Mouse (Mus musculus) kidney, adult 2 months (tissue): Measurements from ENCODE around the gene Vars. TPM values are rescaled to one million over a fixed set of nuclear protein-coding genes. Genes with fewer than 3 reads are reported as not detected.

Experiments used
- DNase-seq: peaks from one replicate; pipeline ENCODE4 v3.0.0; 2021
- H3K27ac ChIP-seq: fragments of 200-500 bp; 2 replicates; pipeline ENCODE4 v1.5.1; 2012; ENCODE audit warnings: low read depth, low read length, control low read depth, inconsistent platforms; ENCODE audit not compliant: insufficient read depth
- H3K27me3 ChIP-seq: fragments of 200-500 bp; replicated peaks from 2 replicates; pipeline ENCODE4 v1.6.1; 2012; ENCODE audit warnings: mild to moderate bottlenecking, moderate library complexity, low read length, inconsistent platforms; ENCODE audit not compliant: control insufficient read depth, insufficient read depth
- H3K36me3 ChIP-seq: fragments of 200-500 bp; 2 replicates; pipeline ENCODE4 v1.6.1; 2012; ENCODE audit warnings: mild to moderate bottlenecking, moderate library complexity, low read length, inconsistent platforms; ENCODE audit not compliant: control insufficient read depth, insufficient read depth
- H3K4me1 ChIP-seq: fragments of 200-500 bp; 2 replicates; pipeline ENCODE4 v1.6.1; 2011; ENCODE audit warnings: low read length; ENCODE audit not compliant: control insufficient read depth, insufficient read depth
- H3K4me3 ChIP-seq: fragments of 200-500 bp; 2 replicates; pipeline ENCODE4 v1.5.1; 2011; ENCODE audit warnings: mild to moderate bottlenecking, low read depth, low read length, control low read depth; ENCODE audit not compliant: insufficient read depth
- CTCF ChIP-seq: fragments of 200-500 bp; conservative IDR thresholded peaks from 2 replicates; pipeline ENCODE4 v1.5.1; 2011; ENCODE audit warnings: low read depth, mild to moderate bottlenecking, control low read depth, low read length, moderate library complexity, mixed read lengths; ENCODE audit not compliant: insufficient read depth, insufficient read length
- POLR2A ChIP-seq: fragments of 200-500 bp; IDR thresholded peaks from one replicate; pipeline ENCODE4 v1.6.1; 2011; ENCODE audit warnings: low read depth, low read length, control low read depth
- WGBS: fragments of 180-500 bp; shearing (Covaris S2); methylation state at CpG from one replicate; pipeline ENCODE4 v1.1.7; 2018; 5-methylcytosine and 5-hydroxymethylcytosine counted together
- polyA plus RNA-seq: library from polyadenylated mRNA; depleted of rRNA; stranded (reverse); fragments of >200 nt; gene quantifications from 2 replicates; pipeline ENCODE4 v1.2.3, GENCODE M21; 2012

The Vars gene
- polyA plus RNA-seq, 1 experiment = 52.5 TPM

DNA sequence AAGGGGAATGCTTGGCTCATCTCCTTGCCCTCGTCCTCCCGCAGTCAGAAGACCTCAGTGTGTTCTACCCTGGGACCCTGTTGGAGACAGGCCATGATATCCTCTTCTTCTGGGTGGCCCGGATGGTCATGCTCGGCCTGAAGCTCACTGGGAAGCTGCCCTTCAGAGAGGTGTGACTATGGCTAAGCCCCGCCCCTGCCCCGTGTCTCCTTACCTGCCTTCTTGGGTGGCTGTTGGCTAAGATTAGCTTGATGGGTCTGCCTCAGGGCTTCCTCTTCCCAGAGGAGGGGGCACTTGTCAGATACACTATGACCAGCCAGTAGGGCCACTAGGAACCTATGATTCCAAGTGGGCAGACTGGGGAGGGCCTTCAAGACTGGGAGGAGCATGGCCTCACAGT, 12.4 kb downstream of the Vars start:
- WGBS = 77% methylated on average over 6 of the region's 6 CpGs
- H3K27me3 ChIP-seq = no peaks in the 10 kb centered on the region
- no peaks in the 10 kb centered on the region; the same call in 1 of the 2 replicates for H3K36me3 ChIP-seq
- H3K4me3 ChIP-seq = no peak overlapping the region
- no peaks in the 10 kb centered on the region for H3K4me1 ChIP-seq
- no peak for TF ChIP-seq CTCF
- TF ChIP-seq POLR2A = no peak
- DNase-seq = no peak
- no peak overlapping the region for H3K27ac ChIP-seq

DNA sequence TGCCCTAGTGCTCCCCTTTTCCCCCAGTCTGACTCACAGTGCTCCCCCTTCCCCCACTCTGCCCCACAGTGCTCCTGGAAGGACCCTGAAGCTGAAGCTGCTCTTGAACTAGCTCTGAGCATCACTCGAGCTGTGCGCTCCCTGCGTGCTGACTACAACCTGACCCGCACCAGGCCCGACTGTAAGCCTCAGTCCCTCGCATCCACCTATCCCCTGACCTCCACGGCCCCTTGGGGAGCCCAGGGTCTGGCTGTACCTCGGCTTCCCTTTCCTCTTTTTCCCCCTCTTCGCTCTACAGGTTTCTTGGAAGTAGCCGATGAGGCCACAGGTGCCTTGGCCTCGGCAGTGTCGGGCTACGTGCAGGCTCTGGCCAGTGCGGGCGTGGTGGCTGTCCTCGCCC, 14.5 kb downstream of the Vars start:
- DNase-seq = no peak
- H3K36me3 ChIP-seq = no peaks in the 10 kb centered on the region; the same call in 1 of the 2 replicates
- H3K4me3 ChIP-seq = no peak overlapping the region
- 92% methylated on average over 16 of the region's 16 CpGs for WGBS
- TF ChIP-seq CTCF = no peak
- no peak for TF ChIP-seq POLR2A
- no peaks in the 10 kb centered on the region for H3K27me3 ChIP-seq
- H3K27ac ChIP-seq = no peak overlapping the region
- H3K4me1 ChIP-seq = no peaks in the 10 kb centered on the region

GRCm38 (mm10) chr17:35016376-35016775, 15.6 kb downstream of the Vars start, which contains the start of gene Vwa7:
TSS of gene Vwa7 (plus strand) at chr17:35016579.
- Histone ChIP-seq H3K27ac (no peak within 1 kb of the TSS), H3K4me1 (no peaks in the 10 kb centered on the region), H3K4me3 (no peak within 1 kb of the TSS), H3K36me3 (no peaks in the 10 kb centered on the region; the same call in 1 of the 2 replicates), H3K27me3 (no peaks in the 10 kb centered on the region)
- WGBS = 36% methylated on average over 12 of the region's 12 CpGs
- no peak for TF ChIP-seq POLR2A
- TF ChIP-seq CTCF = no peak
- DNase-seq = peak; percentile 58

GRCm38 (mm10) chr17:35016791-35017705, 16.3 kb downstream of the Vars start:
- Histone ChIP-seq H3K36me3 (no peaks in the 10 kb centered on the region), H3K4me1 (no peaks in the 10 kb centered on the region), H3K27ac (no peak overlapping the region), H3K27me3 (no peaks in the 10 kb centered on the region), H3K4me3 (no peak overlapping the region)
- no peak for TF ChIP-seq CTCF
- no peak for TF ChIP-seq POLR2A
- WGBS = 79% methylated on average over 10 of the region's 10 CpGs
- no peak for DNase-seq

GRCm38 (mm10) chr17:35017706-35018030, 16.9 kb downstream of the Vars start:
- H3K27ac ChIP-seq = no peak overlapping the region
- DNase-seq = no peak
- no peaks in the 10 kb centered on the region for H3K36me3 ChIP-seq
- no peaks in the 10 kb centered on the region for H3K4me1 ChIP-seq
- 76% methylated on average over 14 of the region's 14 CpGs for WGBS
- no peaks in the 10 kb centered on the region for H3K27me3 ChIP-seq
- no peak overlapping the region for H3K4me3 ChIP-seq
- TF ChIP-seq CTCF (no peak), POLR2A (no peak)

DNA sequence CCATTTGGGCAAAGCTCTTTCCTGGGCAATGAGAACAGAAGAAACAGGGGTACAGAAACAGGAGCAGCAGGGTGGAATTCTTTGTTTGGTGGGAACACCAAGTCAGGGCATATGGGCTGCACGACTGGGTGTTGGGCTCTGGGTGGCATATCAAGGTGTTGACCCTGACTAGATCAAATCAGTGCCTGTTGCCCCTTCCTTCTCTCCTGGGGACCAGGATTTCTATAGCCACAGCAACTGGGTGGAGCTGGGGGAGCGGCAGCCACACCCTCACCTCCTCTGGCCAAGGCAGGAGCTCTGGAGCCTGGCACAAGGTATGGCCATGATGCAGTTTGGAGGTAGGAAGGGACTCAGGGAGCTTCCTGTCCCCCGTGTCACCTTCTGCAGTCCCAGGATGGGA, 17.4 kb downstream of the Vars start:
- TF ChIP-seq CTCF (no peak), POLR2A (no peak)
- 92% methylated on average over 3 of the region's 3 CpGs for WGBS
- no peaks in the 10 kb centered on the region for H3K4me1 ChIP-seq
- DNase-seq = no peak
- no peaks in the 10 kb centered on the region for H3K36me3 ChIP-seq
- H3K4me3 ChIP-seq = no peak overlapping the region
- no peak overlapping the region for H3K27ac ChIP-seq
- no peaks in the 10 kb centered on the region for H3K27me3 ChIP-seq

DNA sequence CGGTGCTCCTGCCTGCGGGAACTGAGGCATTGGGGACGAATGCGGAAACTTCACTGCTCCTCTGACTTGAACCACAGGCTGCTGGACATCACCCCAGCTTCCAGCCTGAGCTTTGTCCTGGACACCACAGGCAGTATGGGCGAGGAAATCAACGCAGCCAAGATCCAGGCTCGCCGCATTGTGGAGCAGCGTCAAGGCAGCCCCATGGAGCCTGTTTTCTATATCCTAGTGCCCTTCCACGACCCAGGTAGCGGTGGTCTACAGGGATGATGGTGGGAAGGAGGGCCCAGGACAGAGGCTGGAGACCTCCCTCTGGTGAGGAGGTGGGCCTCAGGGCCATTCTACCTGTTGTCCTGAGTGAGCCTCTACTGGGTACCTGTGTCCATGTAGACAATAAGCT, 19.1 kb downstream of the Vars start:
- Histone ChIP-seq H3K4me3 (no peak overlapping the region), H3K27ac (no peak overlapping the region), H3K36me3 (no peaks in the 10 kb centered on the region), H3K4me1 (no peaks in the 10 kb centered on the region), H3K27me3 (no peaks in the 10 kb centered on the region)
- TF ChIP-seq POLR2A (no peak), CTCF (no peak)
- no peak for DNase-seq
- 85% methylated on average over 11 of the region's 11 CpGs for whole genome bisulfite sequencing
